Mouse (Mus musculus): ENCODE measurements around the gene Atxn3.
"Not testable (repeated sequence)": the region's sequence is repeated elsewhere in the genome, so short reads cannot be mapped to it uniquely, and the experiment has no call there.

Atxn3 gene

GRCm38 (mm10) chr12:101958960-101959780 is 1.1 kb upstream of the Atxn3 start:
- not testable (repeated sequence) for DNase-seq (ENCODE audit: low spot score in 2 of 2)

- no peak for DNase-seq (ENCODE audit: low spot score in 2 of 2)
Measured at GRCm38 (mm10) chr12:101958556-101958955, 510 bp upstream of the Atxn3 start.

DNA sequence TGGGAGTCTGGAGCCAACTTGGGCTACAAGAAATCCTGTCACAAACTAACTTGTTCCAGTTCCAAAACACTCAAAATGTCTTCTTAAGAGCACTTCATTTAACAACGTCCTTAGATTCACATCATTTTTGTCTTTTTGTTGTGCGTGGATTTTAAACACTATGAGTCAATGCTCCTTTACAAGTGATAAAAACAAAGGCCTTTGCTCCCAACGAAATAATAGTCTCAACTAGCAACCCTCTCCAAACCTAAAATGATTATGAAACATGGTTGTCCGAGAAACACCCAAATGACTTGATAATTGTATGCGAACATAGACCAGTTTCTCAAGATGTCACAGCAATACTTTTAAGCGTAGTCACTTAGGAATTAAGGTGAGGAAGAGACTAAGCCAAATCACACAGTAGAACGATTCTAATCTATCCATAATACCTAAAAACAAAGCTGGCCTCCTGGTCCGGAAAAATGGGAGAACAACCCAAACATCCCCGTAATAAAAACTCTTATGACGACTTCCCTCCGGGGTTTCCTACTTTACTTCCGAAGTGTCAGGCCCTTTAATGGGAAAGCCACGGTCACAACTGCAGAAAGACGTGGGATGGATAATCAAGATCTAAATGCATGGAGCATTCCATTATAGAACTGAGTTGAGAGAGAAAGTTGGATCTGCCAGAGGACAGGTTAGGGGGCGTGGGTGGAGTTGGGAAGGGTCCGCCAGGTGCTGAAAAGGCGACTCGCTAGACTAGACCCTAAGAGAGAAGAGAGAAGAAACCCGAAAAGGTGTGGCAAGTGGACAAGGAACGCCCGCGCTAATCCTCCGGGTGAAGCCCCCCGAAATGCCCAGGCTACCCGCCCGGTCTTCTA is 736 bp downstream of the Atxn3 start:
- DNase-seq (ENCODE audit: low spot score in 2 of 2): peak in 1 of 2 experiments; percentile 9

DNA sequence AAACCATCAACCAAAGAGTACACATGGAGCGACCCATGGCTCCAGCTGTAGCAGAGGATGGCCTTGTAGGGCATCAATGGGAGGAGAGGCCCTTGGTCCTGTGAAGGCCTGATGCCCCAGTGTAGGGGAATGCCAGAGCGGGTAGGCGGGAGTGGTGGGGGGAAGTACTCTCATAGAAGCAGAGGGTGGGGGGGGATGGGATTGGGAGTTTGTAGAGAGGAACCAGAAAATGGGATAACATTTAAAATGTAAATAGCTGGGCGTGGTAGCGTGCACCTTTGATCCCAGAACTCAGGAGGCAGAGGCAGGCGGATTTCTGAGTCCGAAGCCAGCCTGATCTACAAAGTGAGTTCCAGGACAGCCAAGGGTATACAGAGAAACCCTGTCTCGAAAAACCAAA is 2.2 kb downstream of the Atxn3 start:
- DNase-seq (ENCODE audit: low spot score in 2 of 2): not testable (repeated sequence)

- no peak for DNase-seq (ENCODE audit: low spot score in 2 of 2)
Measured at GRCm38 (mm10) chr12:101948801-101949200, 9.2 kb downstream of the Atxn3 start.

DNA sequence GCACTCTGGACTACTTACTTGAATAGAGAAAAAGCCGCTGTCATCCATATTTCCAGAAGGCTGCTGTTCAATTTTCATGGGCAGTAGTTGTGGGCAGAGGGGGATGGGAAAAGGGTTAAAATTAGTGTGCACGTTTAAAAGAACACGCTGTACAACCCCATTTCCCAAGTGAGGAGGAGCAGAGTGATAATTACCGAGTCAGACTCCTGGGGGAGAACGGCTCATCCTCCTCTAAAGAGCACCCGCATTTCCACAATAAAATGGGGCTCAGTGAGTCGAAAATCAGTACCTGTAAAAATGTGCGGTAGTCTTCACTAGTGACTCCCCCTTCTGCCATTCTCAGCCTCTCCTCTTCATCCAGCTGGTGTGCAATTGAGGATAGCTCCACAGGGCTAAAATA is 10.1 kb downstream of the Atxn3 start:
- no peak for DNase-seq (ENCODE audit: low spot score in 2 of 2)

DNA sequence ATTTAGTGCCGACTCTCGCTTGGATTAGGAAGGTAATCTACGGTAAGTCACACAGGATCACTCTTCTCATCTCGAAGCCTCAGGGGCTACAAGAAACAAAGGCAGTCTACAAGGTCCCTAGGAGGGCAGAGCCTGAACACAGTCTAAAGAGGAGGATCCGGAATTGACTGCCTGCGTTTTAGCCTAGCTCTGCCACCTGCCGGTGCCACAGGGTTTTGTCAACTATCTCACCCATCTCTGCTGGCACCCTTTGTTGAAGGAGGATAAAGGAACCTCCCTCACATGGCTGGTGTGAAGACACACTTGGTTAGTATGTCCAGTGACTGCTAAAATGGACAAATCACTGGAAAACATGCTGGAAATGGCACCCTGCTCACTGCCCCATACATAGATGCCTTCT is 20.5 kb downstream of the Atxn3 start:
- no peak for DNase-seq (ENCODE audit: low spot score in 2 of 2)

DNA sequence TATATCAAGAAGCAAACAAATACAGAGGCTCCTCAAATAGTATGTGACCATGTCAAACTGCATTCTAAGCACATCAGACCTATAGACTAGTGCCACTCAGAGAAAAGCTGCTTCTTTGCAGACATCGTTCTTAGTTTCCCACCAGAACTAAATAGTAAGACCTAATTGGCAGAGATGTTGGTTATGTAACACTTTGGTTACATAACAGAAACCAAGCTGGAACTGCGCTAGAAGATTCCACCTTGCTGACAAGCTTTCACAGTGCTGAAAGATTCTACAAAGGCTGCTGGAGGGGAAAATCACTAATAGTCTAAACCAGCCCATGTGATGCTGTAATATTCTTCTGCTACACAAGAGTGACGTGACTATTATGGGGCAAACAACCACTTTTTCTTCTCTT is 22.8 kb downstream of the Atxn3 start:
- no peak for DNase-seq (ENCODE audit: low spot score in 2 of 2)

DNA sequence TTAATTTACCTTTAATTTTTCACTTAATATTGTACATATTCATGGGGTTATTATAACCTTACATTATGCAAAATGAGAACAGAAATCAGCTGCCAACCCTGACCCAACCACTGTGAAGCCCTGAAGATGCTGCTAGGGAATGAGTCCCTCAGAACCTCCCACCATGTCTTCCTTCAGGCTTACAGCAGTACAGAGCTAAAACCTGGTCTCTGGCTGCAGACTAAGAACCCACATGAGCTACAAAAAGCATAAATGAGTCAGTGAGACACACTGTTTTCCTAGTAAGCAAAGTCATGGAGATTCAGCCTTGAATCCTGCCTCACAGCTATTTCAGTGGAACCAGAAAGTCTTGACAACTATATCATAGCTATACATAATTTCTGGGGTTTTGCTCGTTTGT is 29.6 kb downstream of the Atxn3 start:
- DNase-seq (ENCODE audit: low spot score in 2 of 2): no peak

- no peak for DNase-seq (ENCODE audit: low spot score in 2 of 2)
Measured at GRCm38 (mm10) chr12:101922313-101922712, 35.7 kb downstream of the Atxn3 start.

DNA sequence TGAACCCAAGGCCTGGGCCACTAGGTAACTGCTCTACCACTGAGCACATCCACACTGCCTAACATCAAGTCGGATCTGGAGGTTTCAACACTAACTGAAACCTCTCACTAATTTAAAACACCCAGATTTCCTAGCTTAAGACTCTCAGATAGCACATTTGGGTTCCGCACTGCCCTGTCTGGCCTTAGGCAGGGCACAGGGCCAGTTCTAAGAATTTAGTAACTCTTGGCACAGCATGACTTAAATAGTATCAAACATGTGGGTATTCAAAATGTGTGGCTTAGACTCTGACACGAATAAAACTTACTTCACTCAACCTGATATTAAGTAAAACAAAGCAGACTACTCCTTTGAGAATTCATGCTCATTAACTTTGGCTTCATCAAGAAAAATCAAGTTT is 38.2 kb downstream of the Atxn3 start:
- DNase-seq (ENCODE audit: low spot score in 2 of 2): no peak

DNA sequence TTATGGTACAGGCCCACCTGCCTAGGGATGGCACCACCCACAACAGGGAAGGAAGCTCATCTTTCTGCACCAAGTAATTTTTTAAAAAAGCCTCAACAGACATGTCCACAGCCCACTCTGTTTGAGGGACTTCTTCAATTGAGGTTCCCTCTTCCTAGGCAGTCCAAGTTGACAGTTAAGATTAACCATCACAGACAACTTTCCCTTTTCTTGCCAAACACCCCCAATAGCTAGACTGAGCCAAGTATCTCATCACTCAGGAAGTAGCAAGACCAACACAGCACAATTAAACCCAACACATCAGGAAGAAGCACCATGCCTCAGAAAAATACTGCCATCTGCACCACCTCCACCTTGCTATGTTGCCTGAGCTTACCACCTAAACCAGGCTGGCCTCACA is 40.9 kb downstream of the Atxn3 start:
- DNase-seq (ENCODE audit: low spot score in 2 of 2): no peak

GRCm38 (mm10) chr12:101912626-101913490 is 45.2 kb downstream of the Atxn3 start, which contains the start of gene Trip11:
Gene Trip11 (minus strand): TSS chr12:101913267.
- DNase-seq (ENCODE audit: low spot score in 2 of 2): peak; percentile 86 to 88

- DNase-seq (ENCODE audit: low spot score in 2 of 2): no peak
Measured at GRCm38 (mm10) chr12:101911346-101911745, 46.7 kb downstream of the Atxn3 start.

- DNase-seq (ENCODE audit: low spot score in 2 of 2): no peak
Measured at GRCm38 (mm10) chr12:101910360-101910759, 47.7 kb downstream of the Atxn3 start.

GRCm38 (mm10) chr12:101905817-101906216 is 52.2 kb downstream of the Atxn3 start:
- no peak for DNase-seq (ENCODE audit: low spot score in 2 of 2)

DNA sequence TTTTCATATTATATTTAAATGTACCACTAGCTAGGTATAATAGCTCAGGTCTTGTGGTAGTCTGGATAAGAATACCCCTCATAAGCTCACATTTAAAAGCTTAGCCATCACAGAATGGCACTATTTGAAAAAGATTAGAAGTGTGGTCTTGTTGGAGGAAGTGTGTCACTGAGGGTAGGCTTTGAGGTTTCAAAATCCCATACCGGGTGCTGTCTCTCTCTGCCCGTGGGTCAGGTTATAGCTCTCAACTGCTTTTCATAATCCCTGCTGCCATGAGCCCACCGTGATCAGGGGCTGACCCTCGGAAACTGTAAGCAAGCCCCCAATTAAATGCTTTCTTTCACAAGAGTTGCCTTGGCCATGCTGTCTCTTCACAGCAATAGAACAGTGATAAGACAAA is 53.1 kb downstream of the Atxn3 start:
- DNase-seq (ENCODE audit: low spot score in 2 of 2): no peak

- no peak for DNase-seq (ENCODE audit: low spot score in 2 of 2)
Measured at GRCm38 (mm10) chr12:101904170-101904569, 53.9 kb downstream of the Atxn3 start.

GRCm38 (mm10) chr12:101899671-101900245 is 58.3 kb downstream of the Atxn3 start:
- DNase-seq (ENCODE audit: low spot score in 2 of 2): no peak

DNA sequence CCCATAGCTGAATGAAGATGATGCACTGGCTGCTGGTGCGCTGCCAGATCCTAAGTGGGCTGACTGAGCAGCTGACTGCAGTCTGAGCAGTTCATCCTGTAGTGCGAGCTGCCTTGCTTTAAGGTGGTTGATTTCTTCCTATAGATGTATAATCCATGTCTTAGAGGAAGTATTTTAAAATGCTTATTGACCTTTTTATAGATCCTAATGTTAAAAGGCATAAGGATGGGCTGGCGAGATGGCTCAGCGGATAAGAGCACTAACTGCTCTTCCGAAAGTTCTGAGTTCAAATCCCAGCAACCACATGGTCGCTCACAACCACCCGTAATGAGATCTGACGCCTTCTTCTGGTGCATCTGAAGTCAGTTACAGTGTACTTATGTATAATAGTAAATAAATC is 59.1 kb downstream of the Atxn3 start:
- DNase-seq (ENCODE audit: low spot score in 2 of 2): no peak

- DNase-seq (ENCODE audit: low spot score in 2 of 2): no peak
Measured at GRCm38 (mm10) chr12:101897113-101897512, 60.9 kb downstream of the Atxn3 start.

All from frontal cortex, postnatal 25 days (tissue).